Mouse (Mus musculus) megakaryocyte, embryonic 14.5 days (primary cell): ENCODE results near the gene Lat.

Experiments
- FLI1 ChIP-seq: IDR thresholded peaks from 2 replicates; pipeline ENCODE4 v1.6.1; 2012; ENCODE audit warnings: low read length, inconsistent platforms, mixed read lengths
- GATA1 ChIP-seq: IDR thresholded peaks from 3 replicates; pipeline ENCODE4 v1.6.1; 2012; ENCODE audit warnings: mixed read lengths, low read length, inconsistent platforms, borderline replicate concordance

- no peak for TF ChIP-seq GATA1
- no peak for TF ChIP-seq FLI1
Measured at GRCm38 (mm10) chr7:126383565-126383964, 14.2 kb upstream of the Lat start.
